Mouse (Mus musculus): Measurements from ENCODE around the gene Snrnp27. TPM values are rescaled to one million over a fixed set of nuclear protein-coding genes. Genes with fewer than 3 reads are reported as not detected.

Gene Snrnp27
- polyA plus RNA-seq (2014; fragmentation: Illumina TruSeq; extraction: RNeasy Lipid Tissue Mini Kit (QIAGEN cat#74804); ENCODE audit: low read depth, low replicate concordance): 148 TPM

DNA sequence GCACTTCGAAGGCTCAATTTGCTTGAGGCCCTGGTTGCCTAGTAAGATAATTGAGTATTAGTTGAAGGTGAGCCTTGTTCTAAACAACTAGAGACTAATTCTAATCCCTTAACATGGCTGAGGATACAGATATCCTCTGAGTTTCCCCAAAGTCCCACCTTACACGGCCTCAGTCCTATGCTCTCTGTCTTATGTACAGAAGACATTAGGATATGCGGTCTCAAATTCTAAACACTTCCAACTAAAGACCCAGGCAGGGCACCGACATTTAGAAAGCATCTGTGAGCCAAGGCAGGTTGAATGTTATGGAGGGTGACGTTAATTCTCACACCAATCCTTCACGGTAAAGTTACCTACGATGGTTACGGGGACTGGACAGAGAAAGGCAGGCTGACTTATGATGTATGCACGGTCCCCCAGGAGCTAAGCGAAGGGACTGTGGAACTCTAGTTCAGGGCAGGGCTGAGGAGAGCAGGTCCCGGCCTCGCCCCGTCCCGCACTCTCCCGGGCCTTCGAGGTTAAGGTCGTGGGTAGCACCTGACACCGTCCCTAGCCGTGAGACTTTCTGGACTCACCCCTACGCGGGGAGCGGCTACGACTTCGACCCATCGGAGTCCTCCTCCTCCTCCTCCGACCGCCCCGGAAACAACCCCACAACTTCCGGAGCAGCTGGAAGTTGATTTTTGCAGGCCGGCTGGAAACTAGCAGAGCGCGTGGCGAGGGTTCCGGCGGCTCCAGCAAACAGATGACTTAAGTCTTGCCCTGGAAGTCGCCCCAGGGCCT lies at the start of gene Snrnp27:
Gene Snrnp27, minus strand, starts transcription at position 651 of the 783 bp plus-strand sequence.

DNA sequence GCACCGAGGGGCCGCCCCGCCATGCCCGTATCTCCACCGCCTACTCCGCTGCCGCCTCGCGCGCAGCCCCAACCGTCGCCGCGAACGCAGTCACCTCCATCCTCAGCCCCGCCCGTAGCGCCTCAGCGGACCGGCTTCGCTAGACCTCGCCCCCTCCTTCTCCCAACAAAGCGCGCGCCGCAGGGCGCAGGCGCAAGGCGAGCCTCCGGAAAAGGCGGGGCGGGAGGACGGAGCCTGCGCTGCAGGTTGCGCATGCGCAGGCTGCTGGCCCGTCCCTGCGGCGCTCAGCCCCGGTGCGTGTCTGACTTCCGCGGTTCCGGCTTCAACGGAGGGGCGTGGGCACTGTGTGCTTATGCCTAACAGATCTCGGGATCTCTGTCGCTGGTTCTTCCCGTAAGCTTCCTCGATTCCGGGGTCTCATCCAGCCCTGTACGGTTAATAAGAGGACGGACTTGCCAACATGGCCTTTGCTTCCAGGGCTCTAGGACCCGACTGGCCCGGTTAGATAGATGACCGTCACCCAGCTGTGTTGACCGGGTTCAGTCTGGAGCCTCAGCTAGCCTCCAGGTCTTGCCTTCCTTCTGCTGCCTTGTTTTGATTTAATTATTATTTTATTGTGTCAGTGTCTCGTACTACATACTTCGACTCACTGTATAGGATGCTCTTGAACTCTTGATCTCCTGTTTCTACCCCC lies 49.0 kb upstream of the Snrnp27 start, which contains the start of gene Gmcl1:
Gene Gmcl1, minus strand, starts transcription at position 201 of the 694 bp plus-strand sequence.

GRCm38 (mm10) chr6:86668580-86669239 lies 15.6 kb downstream of the Snrnp27 start, which contains the start of gene Mxd1:
Gene Mxd1, minus strand, starts transcription at chr6:86669161.

DNA sequence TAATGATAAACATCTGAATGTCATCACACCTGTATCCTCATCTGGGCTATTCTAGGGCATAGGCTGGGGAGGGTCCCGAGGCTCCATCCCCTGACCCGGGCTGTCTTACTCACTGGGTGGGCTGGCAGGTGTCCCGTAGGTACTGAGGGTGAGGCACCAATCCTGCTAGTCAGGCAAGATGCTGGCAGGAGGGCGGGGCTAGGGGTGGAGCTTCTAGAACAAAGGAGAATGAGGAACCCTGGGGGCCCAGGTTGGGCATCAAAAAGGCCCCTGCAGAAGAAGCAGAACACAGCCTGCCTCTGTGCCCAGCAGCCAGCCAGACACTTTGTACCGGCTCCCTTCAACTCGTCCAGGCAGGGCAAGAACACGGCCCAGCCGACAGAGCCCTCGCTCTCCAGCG lies 56.4 kb downstream of the Snrnp27 start, which contains the start of gene Asprv1:
Gene Asprv1, plus strand, starts transcription at position 219 of the 400 bp plus-strand sequence.

Other genes with a start within 250 kb of the Snrnp27 start
- 13.4 TPM for gene C87436, start 246.1 kb downstream of the Snrnp27 start, polyA plus RNA-seq (2014; fragmentation: Illumina TruSeq; extraction: RNeasy Lipid Tissue Mini Kit (QIAGEN cat#74804); ENCODE audit: low read depth, low replicate concordance)
- gene Pcbp1, start 158.2 kb downstream of the Snrnp27 start, polyA plus RNA-seq (2014; fragmentation: Illumina TruSeq; extraction: RNeasy Lipid Tissue Mini Kit (QIAGEN cat#74804); ENCODE audit: low read depth, low replicate concordance): 120 TPM
- not detected for gene Asprv1, start 56.4 kb downstream of the Snrnp27 start, polyA plus RNA-seq (2014; fragmentation: Illumina TruSeq; extraction: RNeasy Lipid Tissue Mini Kit (QIAGEN cat#74804); ENCODE audit: low read depth, low replicate concordance)
- 6.5 TPM for gene Mxd1, start 15.4 kb downstream of the Snrnp27 start, polyA plus RNA-seq (2014; fragmentation: Illumina TruSeq; extraction: RNeasy Lipid Tissue Mini Kit (QIAGEN cat#74804); ENCODE audit: low read depth, low replicate concordance)
- gene Gmcl1, start 48.9 kb upstream of the Snrnp27 start, polyA plus RNA-seq (2014; fragmentation: Illumina TruSeq; extraction: RNeasy Lipid Tissue Mini Kit (QIAGEN cat#74804); ENCODE audit: low read depth, low replicate concordance): 48.9 TPM
- gene Anxa4, start 109.1 kb upstream of the Snrnp27 start, polyA plus RNA-seq (2014; fragmentation: Illumina TruSeq; extraction: RNeasy Lipid Tissue Mini Kit (QIAGEN cat#74804); ENCODE audit: low read depth, low replicate concordance): 107 TPM
- 25.4 TPM for gene Aak1, start 165.0 kb upstream of the Snrnp27 start, polyA plus RNA-seq (2014; fragmentation: Illumina TruSeq; extraction: RNeasy Lipid Tissue Mini Kit (QIAGEN cat#74804); ENCODE audit: low read depth, low replicate concordance)

Measured in adrenal gland, adult 10 weeks (tissue).